Mouse (Mus musculus) small intestine, adult 2 months (tissue): ENCODE results near the gene Uty.

Source experiments
- CTCF ChIP-seq: fragments of 200-500 bp; IDR thresholded peaks from 2 replicates; pipeline ENCODE4 v1.5.1; 2012; ENCODE audit warnings: low read depth, mild to moderate bottlenecking, control low read depth, inconsistent platforms, low read length, moderate library complexity, mixed read lengths; ENCODE audit not compliant: insufficient replicate concordance, insufficient read length; ENCODE audit errors: extremely low read depth
- POLR2A ChIP-seq: fragments of 200-500 bp; IDR thresholded peaks from 2 replicates; pipeline ENCODE4 v1.6.1; 2012; ENCODE audit warnings: low read depth, mild to moderate bottlenecking, control low read depth, inconsistent platforms, low read length, moderate library complexity

DNA sequence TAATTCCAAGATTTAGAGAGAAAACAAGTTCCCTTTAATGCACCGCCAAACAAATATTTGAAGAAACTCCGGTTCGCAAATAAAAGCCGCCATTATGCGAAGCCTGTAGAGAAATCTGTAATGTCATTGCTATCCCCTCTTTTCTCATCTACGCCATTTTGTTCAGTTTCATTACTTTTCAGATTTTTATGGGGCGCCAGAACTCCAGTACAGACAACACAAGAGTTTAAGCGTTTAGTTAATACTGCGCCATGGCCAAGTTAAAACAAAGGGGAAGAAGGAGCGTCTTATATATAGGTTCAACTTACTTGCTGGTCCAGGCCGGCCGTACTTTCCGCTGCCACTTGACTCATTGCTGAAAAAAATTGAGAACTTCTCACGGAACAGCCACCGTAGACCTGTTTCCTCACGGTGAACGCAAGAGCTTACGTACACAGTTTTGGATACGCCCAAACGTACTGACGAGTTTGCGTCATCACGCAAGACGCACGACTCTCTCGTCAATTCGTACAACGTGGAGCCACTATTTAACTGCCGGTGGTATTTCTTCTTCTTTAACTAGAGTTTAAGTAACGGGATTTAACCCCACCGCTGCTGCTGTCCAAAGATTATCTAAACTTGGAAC lies 40.7 kb upstream of the Uty start, which contains the start of gene Ddx3y:
- TF ChIP-seq CTCF (no peak), POLR2A (no peak)
